Mouse (Mus musculus) frontal cortex, postnatal 14 days (tissue): ENCODE results near the gene Fut7.
"Not testable (repeated sequence)": the region's sequence is repeated elsewhere in the genome, so short reads cannot be mapped to it uniquely, and the experiment has no call there.

Source experiments
- DNase-seq, 2 experiments: peaks; one replicate each; pipeline ENCODE4 v3.0.0; 2022; ENCODE audit warnings: low spot score in 2 of 2

The Fut7 gene

DNA sequence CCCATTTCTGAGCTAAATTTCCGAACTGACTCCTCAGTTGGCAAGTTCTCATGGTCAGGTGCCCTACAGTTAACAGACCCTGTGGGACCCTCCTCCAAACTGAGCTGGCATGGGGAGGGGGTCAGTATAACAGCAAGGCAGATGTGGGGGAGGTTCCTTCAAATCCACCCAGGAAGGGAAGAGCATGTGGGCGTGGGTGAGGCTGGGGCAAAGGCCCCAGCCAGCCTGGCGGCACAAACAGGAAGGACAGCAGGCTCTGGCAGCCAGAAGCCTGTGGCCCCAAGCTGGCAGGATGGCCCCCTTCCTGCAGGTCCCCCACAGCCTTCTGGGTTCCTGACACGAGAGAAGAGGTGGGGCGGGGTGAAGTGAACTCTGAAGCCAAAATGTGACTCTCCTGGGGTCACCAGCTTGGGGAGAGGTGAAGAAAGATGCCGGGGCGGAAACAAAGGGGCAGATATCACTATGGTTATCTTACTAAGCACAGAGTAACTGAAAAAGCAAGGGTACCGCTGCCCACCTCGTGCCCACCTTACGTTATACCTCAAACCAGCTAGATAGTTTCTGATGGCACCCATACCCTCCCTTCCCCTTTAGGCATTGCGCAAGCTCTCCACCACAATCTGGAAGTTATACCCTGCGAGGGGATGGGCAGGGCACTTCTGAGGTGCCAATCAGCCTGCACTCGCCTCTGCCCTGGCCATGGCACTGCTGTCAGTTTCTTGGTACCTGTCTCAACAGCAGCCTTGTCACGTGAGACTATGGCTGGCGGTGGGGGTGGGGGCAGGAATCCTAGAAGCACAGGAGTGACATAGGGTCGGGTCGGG is at the start of gene Fut7:
Gene Fut7 (plus strand): TSS at position 681 of the 824 bp plus-strand sequence.
- DNase-seq, result no peak

DNA sequence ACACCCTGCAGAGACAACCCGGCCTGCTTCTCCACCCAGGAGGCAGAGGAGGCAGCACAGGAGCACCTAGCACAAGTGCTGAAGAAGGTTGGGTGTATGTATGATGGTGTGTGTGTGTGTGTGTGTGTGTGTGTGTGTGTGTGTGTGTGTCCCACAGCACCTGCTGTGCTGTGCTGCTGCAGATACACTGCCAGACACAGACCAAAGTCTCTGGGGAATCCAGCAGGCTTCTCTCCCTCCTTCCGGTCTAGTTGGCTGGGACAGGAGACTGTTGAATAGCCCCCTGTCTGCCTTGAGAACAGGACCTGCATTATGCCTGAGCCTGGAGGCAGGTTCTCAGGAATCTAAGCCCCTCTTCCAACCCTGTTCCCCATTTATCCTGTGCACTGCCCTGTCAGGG is 49.6 kb upstream of the Fut7 start:
- no peak for DNase-seq

DNA sequence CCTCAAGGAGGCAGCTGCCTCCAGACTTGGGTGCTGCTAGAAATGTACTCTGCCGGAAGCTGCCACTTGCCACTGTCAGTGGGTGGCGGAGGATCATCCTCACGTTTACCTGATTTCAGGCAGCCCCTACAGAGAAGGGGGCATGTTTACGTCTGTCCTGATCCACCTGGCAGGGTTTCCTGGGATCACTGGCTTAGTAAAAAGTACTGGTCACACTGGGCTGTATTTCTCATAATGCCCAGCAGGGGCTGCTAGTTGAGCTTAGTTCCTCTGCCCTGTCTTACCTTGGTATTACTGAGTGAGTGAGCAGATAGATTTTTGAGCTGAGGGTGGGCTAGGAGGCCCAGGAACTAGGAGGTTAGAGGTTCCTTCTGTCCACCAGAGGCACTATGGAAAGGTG is 46.5 kb upstream of the Fut7 start:
- DNase-seq, result peak in 1 of 2 experiments; percentile 42

DNA sequence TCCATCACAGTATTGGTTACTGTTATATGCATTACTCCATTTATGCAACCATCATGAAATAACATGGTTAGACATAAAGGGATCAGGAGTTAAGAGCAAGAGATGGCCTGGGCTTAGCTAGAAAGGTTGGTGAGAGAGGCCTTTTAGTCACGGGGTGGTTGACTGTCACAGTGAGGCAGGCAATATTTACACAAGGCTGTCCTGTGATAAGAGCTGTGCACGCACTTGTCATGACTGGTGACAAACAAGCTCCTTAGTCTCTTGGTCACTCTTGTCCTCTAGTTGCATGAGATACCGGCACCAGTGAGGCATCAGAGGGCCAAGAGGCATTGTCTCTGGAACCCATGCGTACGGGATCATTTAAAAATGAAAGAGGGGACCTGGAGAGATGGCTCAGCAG is 38.6 kb upstream of the Fut7 start:
- no peak for DNase-seq

DNA sequence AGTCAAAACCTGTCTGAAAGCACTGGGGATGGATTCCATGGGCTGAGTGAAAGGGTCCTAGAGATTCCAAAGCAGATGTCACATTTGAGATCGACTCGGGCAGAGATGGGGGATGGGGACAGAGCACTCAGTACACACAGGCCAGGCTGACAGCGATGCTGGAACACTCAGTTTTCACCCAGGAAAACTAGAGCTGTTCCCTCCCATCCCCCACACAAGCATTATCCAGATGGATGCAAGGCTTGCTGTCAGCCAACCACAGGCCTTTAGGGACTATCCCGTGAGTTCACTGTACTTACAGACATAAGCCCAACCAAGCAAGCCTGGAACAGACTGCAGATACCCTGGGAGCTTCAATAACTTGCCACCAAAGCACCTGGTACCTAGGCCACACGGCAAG is 31.8 kb upstream of the Fut7 start:
- DNase-seq, result no peak

DNA sequence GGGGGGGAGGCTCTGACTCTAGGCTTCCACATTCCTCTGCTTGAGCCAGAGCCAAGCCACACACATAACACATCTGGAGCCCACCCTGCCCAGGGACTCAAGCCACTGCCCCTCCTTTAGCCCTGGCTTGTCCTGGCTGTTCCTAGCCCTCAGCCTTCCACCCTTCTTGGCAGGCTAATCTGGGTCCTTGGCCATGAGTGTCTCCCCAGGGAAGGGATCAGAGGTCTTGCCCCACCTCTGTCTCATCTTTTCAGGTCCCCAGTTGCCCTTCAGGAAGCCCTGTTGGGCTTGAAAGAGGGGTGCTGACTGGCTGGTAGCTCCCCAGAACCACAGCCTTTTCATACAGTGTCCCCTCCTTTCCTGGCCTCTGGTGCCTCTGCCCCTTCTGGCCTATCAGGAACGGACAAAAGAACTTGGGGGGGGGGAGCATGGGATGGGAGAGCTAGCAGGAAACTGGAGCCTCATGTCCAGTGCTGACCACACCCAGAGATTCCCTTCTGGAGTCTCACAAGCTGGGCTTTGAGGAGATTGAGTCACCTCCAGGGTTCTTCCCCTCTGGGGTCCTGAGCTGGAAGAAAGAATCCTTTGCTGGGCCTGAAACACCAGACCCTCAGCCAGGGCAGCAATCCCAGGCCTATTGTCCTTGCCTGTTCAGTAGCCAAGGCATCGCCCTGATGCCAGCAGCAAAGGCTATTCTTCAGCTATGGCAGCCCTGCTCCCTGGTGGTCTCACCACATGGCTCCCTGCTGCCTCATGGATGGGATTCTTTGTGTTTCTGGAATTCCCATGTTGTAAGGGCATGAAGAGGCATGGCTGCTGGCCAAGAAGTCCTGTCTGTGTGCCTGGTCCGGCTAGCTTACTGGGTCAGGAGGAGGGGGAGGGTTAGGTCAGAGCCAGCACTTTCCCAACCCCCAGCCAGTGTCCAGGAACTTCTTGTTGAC is 28.5 kb upstream of the Fut7 start:
- peak in 1 of 2 experiments; percentile 52 for DNase-seq

DNA sequence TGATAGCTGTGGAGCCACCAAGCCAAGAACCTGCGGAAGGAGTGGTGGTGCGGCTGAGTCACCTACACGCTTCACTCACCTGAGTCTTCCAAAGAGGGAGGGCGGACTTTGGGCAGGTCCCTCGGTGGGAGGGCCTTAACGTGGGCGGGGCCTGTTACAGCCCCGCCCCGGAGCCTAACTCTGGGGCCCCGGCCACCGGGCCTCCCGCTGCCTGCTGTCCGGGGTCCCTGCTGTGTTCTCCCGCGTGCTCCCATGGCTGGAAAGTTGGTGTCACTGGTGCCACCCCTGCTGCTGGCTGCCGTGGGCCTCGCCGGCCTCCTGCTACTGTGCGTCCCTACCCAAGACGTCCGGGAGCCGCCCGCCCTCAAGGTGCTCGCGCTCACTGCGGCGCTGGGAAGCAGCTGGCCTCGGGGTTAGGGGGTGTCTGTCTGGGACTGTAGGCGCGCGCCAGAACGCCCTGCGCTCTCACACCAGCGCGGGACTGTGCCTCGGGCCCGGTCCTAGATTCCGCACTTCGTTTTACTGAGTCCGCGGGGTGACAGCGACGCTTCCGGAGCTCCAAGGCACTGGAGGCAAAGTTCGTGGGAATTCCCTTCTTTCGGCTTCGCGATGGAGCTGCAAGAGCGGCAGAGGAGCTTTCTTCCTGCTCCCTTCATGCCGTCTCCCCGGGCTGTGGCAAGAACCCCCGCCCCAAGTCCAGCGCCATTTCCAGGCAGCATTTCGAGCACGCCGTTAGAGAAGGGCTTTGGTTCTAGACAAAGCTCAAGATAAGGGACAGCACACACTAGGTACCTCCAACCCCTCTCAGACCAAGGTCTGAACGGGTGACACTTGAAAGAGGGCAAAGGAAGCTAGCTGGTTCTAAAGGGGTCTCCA is 27.1 kb upstream of the Fut7 start, which contains the start of gene Entpd2:
Gene Entpd2 (plus strand): TSS at position 154 of the 876 bp plus-strand sequence.
- no peak for DNase-seq

DNA sequence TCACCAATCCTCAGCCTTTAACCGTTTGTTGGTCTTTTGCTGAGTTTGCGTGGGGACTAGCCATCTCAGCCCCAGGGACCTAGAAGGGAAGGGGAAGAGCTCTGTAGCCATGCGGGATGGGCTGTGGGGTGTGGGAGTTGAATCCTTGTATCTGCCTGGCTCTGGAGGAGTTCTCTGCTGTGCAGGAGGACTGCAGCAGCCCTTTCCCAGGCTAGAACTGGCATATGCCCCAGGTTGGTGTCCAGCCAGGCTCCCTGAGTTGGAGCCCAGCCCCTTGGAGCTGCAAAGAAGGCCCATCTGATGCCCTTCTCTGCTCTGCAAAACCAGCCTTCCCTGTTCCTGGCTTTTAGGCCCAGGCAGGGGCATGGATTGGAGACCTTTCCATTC is 26.5 kb upstream of the Fut7 start:
- DNase-seq, result no peak

DNA sequence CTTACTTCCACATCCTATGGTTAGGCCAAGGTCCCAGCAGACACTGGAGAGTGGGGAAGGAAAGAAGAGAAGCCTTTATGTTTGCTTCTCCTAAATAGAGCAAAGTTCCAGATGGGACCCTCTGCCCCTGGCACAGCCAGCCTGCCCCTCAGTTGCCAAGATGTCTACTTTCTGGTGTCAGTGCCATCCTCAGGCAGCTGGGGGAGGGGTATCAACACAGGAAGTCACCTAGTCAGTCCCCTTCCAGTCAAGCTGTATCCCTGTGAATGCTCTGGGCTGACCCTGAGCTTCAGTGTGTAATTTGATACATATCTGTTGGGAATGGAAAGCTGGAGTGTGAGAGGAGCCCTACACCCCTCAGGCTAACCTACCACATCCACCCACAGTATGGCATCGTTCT is 26.1 kb upstream of the Fut7 start:
- DNase-seq, result no peak

DNA sequence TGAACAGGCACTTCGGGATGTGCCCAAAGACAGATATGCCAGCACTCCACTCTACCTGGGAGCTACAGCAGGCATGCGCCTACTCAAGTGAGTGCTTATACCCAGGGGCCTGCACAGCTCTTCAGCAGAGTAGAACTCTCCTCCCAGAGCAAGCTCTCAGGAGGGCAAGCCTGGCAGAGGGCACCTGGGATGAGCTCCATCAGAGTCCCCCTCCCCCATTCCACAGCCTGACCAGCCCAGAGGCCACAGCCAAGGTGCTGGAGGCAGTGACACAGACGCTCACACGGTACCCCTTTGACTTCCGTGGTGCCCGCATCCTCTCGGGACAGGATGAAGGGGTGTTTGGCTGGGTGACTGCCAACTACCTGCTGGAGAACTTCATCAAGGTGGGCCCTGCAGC is 25.0 kb upstream of the Fut7 start:
- DNase-seq, result no peak

DNA sequence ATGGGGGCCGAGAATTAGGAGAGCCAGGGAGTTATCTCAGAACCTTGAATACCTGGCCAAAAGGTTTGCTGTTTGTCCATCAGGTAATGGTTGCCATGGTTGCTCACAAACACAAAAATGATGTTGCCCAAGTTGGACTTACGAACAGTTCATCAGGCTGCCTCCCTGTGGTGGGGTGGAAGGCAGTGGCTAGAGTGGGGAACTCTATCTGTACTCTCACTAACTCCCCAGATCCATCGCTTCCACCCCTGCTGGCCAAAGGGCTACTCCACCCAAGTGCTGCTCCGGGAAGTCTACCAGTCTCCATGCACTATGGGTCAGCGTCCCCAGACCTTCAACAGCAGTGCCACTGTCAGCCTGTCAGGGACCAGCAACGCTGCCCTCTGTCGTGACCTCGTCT is 24.0 kb upstream of the Fut7 start, which contains the start of gene Npdc1:
Gene Npdc1 (plus strand): TSS at position 301 of the 400 bp plus-strand sequence.
- DNase-seq, result no peak

DNA sequence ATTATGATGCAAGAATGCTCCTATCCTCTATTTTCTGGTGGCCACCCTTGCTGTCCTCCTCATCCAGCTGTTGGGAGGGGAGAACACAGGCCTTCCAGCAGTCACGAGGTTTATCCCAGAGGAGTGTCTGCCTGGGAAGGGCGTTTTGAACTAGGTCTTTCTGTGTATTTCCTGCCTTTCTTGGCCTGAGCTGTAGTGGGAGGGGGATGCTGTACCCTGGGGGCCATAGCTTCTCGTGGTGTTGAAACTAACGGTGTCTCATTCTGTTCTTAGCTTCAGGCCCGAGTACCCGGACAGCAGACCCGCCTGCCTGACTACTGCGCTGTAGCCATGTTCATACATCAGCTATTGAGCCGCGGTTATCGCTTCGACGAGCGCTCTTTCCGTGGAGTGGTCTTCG is 22.8 kb upstream of the Fut7 start:
- DNase-seq, result no peak

DNA sequence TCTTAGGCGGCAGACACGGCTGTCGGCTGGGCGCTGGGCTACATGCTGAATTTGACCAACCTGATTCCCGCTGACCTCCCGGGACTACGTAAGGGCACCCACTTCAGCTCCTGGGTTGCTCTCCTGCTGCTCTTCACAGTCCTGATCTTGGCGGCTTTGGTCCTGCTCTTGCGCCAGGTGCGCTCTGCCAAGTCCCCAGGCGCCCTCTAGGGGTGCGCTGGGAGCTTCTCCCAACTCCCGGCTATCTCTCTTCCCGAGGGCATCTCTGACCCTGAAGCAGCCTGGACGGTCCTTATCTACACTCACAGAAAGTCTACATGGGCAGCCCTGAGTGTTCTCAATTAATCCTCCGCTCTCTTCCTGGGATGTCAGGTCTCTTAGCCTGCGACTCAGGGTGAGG is 22.3 kb upstream of the Fut7 start:
- DNase-seq, result peak in 1 of 2 experiments; percentile 37

DNA sequence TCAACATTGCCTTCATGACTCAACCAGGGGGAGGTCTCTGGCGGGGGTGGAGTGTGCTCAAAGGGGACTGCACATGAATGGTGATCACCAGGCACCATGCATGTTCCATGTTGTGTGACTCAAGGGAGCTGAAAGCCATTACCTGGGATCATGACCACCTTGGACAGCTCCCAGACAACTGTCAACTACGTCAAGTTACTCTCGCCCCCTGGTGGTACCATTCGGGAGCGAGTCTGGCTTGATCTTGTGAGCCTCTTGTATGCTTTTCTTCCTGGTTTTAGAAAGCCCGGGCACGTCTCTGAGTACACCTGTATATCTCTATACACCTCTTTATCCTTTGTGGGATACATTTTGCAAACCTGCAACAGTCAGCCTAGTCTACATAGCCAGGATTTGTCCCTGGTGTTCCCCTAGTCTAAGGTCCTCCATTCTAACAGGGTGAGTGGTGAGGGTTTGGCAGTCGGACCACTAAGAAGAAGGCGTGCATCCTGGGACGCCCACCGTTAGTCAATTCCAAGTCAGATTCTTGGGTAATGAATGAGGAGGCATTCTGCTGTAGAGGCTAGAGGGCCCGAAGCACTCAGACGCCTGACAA is 20.6 kb upstream of the Fut7 start:
- DNase-seq, result peak; percentile 66 to 71

DNA sequence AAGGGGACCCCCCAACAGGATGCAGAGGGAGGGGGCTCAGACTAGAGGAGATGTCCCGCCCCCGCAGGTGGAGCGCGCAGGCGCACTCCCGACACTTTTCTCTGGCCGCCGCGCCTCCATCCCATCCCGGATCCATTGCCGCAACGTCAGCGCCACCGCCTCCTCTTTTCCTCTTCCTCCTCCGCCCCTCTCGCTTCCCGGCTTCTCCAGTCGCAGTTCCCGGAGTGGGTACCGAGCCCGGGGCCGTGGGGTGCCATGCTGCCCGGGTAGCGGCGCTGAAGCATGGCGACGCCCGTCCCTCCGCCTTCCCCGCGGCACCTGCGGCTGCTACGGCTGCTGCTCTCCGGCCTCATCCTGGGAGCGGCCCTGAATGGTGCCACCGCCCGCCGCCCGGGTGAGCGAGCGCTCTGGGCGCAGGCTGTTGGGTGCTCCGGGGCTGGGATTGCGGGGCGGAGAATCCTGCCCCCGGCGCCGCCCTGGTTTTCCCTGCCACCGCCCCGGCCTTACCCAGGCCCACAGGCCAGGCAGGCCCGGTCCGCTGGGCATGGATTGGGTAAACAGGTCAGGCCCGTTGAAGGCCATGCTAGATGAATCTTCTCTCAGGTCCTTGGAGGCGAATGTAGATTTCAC is 20.0 kb upstream of the Fut7 start:
- DNase-seq, result peak; percentile 87 to 88

DNA sequence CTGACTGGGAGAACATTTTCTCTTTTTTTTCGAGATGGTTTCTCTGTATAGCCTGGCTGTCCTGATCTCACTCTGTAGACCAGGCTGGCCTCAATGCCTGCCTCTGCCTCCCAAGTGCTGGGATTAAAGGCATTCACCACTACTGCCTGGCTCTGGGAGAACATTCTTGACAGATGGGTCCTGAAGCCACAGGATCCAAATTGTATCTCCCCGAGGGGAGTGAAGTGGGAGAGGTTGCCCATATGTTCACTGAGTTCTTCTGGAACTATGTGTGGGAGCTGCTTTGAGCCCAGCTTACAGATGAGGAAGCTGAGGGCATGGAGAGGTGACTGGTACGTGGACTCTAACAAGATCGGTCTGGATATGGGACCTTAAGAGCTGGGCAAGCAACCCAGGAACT is 19.1 kb upstream of the Fut7 start:
- no peak for DNase-seq

DNA sequence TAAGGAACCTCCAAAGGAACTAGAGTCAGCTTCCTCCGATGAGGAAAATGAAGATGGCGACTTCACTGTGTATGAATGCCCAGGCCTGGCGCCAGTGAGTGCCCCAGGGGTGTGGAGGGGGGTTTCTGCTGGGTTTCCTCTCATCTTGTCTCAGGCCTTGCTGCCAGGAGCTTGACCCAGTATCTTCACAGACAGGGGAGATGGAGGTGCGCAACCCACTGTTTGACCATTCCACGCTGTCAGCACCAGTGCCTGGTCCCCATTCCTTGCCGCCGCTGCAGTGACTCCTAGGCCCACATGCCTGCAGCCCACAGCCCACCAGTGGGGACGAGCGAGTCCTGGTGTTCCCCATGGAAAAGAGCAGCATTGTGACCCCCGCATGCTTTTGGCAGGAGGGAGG is 14.2 kb upstream of the Fut7 start:
- DNase-seq, result no peak

DNA sequence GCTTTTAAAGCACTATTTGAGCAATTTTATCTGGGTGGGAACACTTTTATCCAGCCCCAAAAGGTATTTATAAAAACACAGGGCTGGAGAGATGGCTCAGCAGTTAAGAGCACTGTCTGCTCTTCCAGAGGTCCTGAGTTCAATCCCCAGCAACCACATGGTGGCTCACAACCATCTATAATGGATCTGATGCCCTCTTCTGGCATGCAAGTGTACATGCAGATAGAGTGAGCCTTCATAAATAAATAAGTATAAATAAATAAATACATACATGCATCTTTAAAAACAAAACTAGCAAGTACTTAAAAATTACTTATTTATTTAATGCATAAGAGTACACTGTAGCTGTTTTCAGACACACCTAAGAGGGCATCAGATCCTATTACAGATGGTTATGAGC is 9.6 kb upstream of the Fut7 start:
- not testable (repeated sequence) for DNase-seq

DNA sequence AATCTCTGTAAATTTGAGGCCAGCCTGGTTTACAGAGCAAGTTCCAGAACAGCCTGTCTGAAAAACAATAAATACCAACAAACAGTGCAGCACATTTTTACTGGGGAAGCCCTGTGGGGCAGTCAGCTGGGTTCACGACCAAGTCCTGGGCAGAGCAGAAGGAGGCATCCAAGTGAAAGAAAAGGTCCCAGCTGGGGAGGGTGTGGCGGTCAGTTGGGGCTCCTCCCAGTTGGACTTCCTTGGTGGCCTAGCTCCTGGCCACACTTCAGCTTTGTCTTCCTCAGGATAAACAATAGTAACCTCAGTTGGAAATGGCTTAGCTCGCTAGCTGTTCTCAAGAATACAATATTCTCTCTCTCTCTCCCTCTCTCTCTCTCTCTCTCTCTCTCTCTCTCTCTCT is 5.6 kb upstream of the Fut7 start:
- DNase-seq, result no peak

DNA sequence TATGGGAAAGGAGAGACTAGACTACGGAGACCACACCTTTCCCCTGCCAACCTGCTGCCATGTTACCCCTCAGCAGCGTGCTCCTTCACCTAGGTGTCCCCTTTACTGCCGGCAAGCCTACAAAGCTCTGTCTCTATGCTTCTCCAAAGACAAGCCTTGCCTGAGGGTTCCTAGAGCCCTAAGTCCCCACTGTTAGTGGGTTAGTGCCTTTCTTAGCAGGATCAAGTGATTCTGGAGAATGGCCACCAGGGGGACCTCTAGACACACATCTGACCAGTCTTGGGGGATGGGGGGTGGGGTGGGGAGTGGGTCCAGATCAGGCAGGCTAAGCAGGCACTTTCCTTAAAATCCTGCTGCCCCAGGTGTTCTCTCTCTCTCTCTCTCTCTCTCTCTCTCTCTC is 1.2 kb upstream of the Fut7 start:
- DNase-seq, result no peak

DNA sequence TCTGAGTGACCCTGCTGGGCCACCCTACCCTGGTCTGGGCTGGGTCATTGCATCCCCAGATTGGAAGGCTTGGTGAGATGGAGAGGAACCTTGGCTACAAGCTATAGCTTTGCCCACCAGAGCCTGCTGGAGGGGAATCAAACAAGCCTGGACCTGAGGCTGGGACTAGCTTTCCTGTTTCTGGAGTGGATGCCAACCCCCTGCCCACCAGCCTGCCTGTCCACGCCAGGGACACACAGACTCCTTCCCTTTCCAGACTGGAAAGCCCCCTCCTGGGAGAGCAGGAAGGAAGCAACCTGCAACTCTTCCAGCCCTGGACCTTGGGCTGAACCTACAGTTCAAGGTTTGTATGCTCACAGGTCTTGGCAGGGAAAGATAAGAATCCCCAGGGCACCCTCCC is 559 bp downstream of the Fut7 start:
- DNase-seq, result no peak
